11 mouse cellular contexts compared by ENCODE assay signal in the genomic region with DNA sequence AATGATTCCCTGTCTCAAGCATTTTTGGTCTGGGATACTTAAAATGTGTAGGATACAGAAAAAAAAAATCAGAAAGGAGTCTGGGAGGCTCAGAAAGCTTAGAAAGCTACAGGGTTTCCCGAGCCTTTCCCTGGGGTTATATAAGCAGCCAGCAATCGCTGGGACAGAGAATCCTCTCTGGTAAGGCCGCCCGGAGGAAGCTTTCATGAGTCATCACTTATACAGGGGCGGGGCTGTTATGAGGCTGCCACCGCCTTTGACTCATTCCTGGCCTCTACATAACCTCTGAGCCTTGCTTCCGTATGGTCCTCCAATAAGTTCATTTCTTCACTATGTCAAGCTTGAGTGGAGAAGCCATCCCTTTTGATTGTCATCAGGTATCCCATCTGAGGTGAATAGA. TPM values are rescaled to one million over a fixed set of nuclear protein-coding genes. Genes with fewer than 3 reads are reported as not detected.
DNase-seq lines count a peak whose midpoint lies in the region; ATAC-seq lines count a peak whose summit lies in the region.
"Had no signal": no experiment of that assay in that cellular context is flagged by ENCODE, and none has a peak within 500 bp of the region (broad histone marks: within the 10 kb centered on the region; RNA-seq: fewer than 3 reads in every experiment).

No protein-coding gene starts in this region.

- no peak overlapping the region for H3K27ac ChIP-seq in heart, embryonic 12.5 days (ENCODE audit: poor library complexity, severe bottlenecking)

- WGBS in heart, embryonic 12.5 days = 45% methylated on average over 7 of the region's 7 CpGs

- no peak overlapping the region for H3K9ac ChIP-seq in heart, embryonic 12.5 days

- ATAC-seq in heart, embryonic 12.5 days (ENCODE audit: insufficient number of reproducible peaks, low FRiP score) = no peak
- no peak for ATAC-seq in erythroid progenitor cell, adult 5-6 weeks (replicated peaks; ENCODE audit: low FRiP score, poor library complexity, severe bottlenecking)
- ATAC-seq: hindbrain, embryonic 16.5 days had no signal

- H3K27me3 ChIP-seq in heart, embryonic 12.5 days (replicated peaks) = peaks cover 13% of the 10 kb centered on the region; the same call in 1 of the 2 replicates
- H3K27me3 ChIP-seq: megakaryocyte, embryonic 14.5 days had no signal

- H3K4me1 ChIP-seq in heart, embryonic 12.5 days (replicated peaks) = peaks cover 21% of the 10 kb centered on the region
- H3K4me1 ChIP-seq: megakaryocyte, embryonic 14.5 days had no signal

- no peak overlapping the region for H3K4me3 ChIP-seq in heart, embryonic 12.5 days
- H3K4me3 ChIP-seq: megakaryocyte, embryonic 14.5 days had no signal

- no peaks in the 10 kb centered on the region for H3K36me3 ChIP-seq in heart, embryonic 12.5 days

- H3K9me3 ChIP-seq in heart, embryonic 12.5 days (replicated peaks) = no peaks in the 10 kb centered on the region

- peak; percentile 9 for DNase-seq in heart, adult 8-10 months (ENCODE audit: low spot score)
- peak; percentile 52 for DNase-seq in 3134 (ENCODE audit: extremely low read depth, insufficient read length, low spot score)
- DNase-seq in MN1 (ENCODE audit: low spot score) = peak; percentile 66
- DNase-seq in heart, postnatal 4 days = peak; percentile 10
- no peak for DNase-seq in testis, postnatal 10 days (ENCODE audit: low spot score)
- no peak for DNase-seq in gastrocnemius, postnatal 4 days (ENCODE audit: low spot score in 2 of 2)
- DNase-seq: cerebellum, adult 9-11 months had no signal

- no peak overlapping the region for H3K4me2 ChIP-seq in heart, embryonic 12.5 days

RNA-seq across cellular contexts. Expression of gene Id4, which starts 53.5 kb away (rescaled TPM):
- 1 to 10 TPM in 2 of 4 experiments, under 1 TPM in 2; 0.65 to 1.2 (median 1.0) TPM for total RNA-seq in heart, adult 8-10 months (2022)
- 4.4 and 4.7 TPM in 2 replicates for polyA plus RNA-seq in heart, embryonic 12.5 days (2016; fragmentation: Nextera tagmentation; extraction: Ambion mirVana)
- total RNA-seq in heart, postnatal 4 days (2021) = 1 to 10 TPM; 3.2 to 3.7 TPM
- total RNA-seq in erythroid progenitor cell, adult 5-6 weeks (2015; ENCODE audit: low replicate concordance) = 0.72 and 1.7 TPM in 2 replicates
- total RNA-seq in erythroid progenitor cell, adult 5-6 weeks (2017; ENCODE audit: low replicate concordance) = not detected in 2 replicates
- total RNA-seq in gastrocnemius, postnatal 4 days (2021) = 1 to 10 TPM; 2.8 to 4.3 TPM

Comparison
In these comparisons a context has a peak if more than half of its experiments do, and no peak if none do; other contexts are left out.
1. DNase-seq: peak in heart, adult 8-10 months (single experiment), 3134 (single experiment), MN1 (single experiment) and heart, postnatal 4 days (single experiment); none in testis, postnatal 10 days (single experiment) and gastrocnemius, postnatal 4 days (0 of 2).